Mouse (Mus musculus): ENCODE measurements around the gene Etv6.
"Not testable (repeated sequence)": the region's sequence is repeated elsewhere in the genome, so short reads cannot be mapped to it uniquely, and the experiment has no call there.

The Etv6 gene

DNA sequence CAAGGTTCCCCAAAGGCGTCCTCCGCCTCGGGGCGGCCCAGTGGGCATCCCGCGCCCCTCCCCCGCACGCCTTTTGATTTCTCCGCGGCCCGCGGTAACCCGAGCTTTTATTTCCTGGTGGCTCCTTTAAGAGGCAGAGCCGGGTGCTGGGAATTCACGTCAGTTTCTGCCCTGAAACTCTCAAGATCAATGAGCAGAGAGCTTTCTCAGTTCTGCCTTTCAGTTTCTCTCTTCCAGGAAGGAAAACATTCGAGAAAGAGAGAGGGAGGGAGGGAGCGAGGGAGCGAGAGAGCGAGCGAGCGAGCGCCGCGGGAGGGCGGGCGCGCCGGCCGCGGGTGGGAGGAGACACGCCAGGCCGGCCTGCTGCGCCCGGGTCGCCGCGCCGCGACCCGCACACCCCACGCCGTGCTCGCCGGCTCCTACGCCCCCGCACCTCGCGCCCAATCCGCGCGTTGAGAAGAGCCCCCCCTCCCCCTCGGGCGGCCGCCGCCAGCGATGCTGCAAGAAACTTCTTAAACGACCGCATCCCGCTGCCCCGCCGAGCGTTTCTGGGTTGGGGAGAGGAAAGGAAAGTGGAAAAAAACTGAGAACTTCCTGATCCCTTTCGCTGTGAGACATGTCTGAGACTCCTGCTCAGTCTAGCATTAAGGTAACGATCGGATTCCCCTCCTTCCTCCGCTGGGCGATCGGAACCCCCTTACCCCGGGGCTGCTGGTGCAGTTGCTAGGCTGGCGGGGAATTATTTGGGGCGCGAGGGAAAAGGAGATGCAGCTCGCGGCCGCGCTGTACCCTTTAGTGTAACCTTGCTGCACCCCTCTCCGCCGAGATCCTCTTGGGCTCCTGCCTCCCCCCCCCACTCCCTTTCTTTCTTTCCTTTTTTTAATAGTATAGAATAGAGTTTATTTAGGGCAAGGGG lies at the start of gene Etv6:
Gene Etv6, plus strand, starts transcription at position 211 of the 916 bp plus-strand sequence.
- peak; percentile 82 to 88 for DNase-seq (ENCODE audit: low spot score in 2 of 2)

DNA sequence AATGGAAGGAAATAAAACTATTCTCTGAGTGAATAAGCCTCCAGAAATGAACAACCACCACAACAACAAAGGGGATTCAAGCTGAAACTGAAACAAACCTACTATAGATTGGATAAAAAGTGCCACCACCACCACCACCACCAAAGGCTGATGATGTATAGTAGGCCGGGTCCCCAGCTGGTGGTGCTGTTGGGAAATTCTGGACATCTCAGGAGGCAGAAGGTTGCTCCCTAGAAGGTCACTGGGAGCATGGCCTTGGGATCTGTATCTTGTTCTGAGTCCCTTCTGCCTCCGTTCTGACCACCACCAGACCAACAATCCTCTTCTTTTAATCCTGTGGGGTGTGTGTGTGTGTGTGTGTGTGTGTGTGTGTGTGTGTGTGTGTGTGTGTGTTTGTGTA lies 49.3 kb upstream of the Etv6 start:
- no peak for DNase-seq (ENCODE audit: low spot score in 2 of 2)

DNA sequence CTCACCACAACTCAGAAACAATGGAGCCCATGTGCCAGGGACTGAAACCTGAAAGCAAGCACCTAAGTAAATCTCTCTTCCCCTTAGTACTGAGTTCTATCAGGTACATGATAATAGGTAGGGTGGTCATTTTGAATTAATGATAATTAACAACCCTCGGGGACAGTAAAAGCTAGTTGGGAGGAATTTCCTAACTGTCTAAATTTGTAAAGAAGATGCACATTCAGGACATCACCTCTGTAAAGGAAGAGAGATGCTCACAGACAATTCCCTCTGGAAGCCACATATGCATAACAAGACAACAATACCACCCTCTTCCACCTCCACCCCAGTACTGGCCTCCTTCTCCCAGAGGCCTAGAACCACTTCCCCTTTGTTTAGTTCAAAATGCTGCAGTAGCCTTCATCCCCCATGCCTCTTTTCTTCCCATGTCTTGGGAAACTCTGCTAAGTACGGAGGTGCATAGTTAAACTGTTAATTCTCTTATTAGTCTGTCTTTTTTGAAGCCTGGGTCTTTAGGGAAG lies 48.4 kb upstream of the Etv6 start:
- DNase-seq (ENCODE audit: low spot score in 2 of 2), result no peak

DNA sequence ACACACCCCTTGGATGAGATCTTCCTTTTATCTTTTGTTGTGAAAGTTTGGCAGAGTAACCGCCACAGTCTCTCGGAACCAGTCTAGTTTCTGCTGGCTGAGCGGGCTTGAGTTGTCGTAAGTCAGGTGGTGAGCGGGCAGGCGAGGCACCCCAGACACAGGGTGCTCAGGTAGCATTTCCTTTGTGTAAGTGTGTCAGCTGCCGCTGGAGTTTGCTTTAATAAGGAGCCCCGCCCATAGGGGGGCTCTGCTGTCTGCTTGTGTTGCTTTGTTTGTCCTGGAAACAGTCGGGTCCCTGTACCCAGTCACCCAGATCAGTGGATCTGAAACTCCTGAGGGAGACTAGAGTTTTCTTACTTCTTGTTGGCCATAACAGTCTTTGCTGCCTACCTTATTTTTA lies 47.5 kb upstream of the Etv6 start:
- no peak for DNase-seq (ENCODE audit: low spot score in 2 of 2)

DNA sequence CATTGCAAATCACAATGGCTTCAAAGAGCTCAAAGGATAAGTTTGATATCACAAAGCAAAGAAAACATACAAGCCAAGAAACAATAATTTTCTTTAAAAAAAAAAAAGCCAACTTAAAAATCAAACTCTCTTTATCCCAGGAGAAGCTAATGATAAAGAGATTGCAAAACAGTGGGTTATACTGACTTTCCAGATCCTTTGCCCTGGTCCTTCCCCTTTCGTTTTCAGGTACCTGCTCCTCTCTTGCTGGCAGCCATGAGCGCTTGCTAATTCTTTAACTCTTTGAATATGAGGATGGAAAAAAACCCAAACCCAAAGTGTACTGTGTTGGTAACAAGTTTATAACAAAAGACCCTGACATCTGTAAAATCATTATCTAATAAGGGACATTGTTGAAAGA lies 38.0 kb upstream of the Etv6 start:
- DNase-seq (ENCODE audit: low spot score in 2 of 2), result no peak

DNA sequence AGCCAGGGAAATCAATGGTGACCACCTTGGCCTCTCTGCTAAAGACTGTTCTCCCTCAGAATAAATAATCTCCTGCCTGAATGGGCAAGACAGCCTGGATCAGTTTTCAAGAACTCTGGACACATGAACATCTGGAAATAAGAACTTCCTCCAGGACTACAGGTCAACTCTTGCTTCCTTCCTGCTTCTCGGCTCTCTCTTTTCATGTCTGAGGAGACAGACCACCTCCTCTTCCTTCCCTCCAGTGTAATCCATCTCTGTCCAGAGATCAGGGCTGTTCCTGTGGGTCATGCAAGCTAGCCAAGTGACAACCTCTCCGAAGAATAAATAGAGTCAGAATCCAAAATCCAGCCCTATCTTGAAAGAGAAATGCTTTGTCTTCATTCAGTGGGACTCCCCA lies 37.6 kb upstream of the Etv6 start:
- DNase-seq (ENCODE audit: low spot score in 2 of 2), result no peak

DNA sequence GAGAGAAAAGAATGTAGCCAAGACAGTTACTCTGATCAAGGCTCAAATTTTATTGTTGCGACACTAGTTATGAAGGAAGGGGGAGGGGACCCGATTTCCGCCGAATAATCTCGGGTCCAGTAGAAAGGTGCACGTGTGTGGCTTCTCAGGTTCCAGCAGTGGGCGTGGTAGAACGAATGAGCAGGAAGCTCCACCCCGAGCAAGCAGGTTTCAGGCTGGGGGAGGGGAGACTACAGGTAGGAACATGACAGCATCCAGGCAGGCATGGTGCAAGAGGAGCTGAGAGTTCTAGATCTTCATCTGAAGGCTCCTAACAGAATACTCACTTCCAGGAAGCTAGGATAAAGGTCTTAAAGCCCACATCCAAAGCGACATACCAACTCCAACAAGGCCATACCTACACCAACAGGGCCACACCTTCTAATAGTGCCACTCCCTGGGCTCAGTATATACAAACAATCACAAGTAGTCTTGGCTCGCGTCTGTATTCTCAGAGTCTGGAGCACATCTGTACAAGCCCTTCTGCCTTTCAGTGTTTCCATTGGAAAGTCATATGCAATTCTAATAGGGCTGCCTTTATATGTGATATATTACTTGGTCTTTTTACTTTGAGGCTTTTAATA lies 20.9 kb upstream of the Etv6 start:
- not testable (repeated sequence) for DNase-seq (ENCODE audit: low spot score in 2 of 2)

DNA sequence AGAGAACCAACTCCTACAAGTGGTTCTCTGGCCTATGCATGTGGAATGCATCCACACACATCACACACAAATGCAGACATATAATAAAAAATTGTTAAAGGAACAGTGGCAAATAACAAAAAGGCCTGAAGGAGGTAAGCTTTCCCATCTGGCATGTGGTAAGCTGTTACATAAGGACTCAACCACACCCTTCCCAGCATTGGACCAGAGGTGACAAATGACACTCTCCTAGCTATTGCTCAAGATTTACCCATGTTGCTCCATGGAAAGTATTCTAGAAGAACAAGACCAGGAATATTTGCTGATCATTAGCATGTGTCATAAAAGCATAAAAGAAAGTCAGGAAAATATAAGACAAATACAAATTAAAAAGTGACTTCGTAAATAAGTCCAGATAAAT lies 16.7 kb upstream of the Etv6 start:
- DNase-seq (ENCODE audit: low spot score in 2 of 2), result no peak

DNA sequence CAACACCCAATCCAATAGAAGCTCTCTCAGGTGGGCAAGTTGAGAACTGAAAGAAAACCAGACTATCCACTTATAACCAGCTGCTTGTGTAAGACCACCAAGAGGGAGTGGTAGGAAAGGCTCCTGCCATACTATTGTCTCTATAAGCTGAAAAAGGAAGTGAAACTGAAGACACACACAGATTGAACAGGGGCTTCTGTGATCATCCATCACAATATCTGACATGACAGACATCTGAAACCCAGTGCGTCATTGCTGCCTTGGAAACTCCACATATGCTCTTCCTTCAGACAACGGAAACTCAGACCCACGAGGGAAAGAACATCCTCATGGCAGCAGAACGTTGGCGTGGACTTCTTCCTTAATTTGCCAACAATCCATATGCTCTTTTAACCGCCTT lies 14.7 kb upstream of the Etv6 start:
- DNase-seq (ENCODE audit: low spot score in 2 of 2), result no peak

DNA sequence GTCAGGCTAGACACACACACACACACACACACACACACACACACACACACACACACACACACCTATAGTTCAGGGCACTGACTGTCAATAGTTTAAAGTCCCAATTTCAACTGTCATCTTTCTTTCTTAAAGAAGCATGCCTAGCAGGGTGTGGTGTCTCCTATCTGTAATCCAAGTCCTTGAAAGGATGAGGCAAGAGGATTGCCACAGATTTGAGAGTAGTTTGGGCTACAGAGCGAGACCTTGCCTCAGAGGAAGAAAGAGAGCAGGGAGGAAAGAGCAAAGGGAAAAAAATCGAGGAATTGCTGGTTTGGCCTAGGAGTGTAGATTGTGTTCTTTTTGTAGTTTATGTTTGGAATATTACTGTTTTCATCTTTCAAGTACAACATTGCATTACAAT lies 9.2 kb upstream of the Etv6 start:
- DNase-seq (ENCODE audit: low spot score in 2 of 2), result no peak

DNA sequence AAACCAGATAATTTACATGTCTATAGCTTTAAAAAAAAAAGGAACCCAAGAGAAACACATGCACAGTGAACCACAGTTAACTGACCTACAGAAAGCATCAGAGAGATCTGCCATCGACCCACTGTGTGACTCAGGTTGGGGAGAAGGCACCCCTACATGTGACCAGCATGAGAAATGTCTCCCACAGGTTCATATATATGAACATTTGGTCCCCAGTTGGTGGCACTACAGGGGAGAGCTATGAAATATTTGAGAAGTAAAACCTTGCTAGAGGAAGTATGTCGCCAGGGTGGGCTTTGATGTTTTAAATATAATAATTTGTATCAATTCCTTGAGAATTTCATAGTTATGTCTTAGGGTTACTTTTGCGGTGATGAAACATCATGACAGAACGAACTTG lies 8.5 kb upstream of the Etv6 start:
- no peak for DNase-seq (ENCODE audit: low spot score in 2 of 2)

DNA sequence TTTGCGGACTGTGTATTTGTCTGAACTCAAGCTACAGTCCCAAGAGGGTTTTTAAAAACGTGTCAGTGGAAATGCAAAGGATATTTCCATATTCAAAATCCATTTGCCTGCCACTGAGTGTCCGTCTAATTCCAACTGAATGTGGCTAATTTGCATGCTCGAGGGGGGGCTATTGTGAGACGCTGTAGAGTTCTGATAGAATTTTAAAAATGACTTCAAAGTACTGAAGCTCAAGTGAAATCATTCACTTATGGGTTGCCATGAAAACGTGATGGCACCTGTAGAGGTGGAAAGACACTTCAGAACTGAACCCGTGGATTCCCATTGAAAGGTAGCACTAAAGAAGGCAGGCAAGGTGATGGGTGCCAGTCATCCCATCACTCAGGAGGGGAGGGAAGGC lies 3.0 kb upstream of the Etv6 start:
- DNase-seq (ENCODE audit: low spot score in 2 of 2), result no peak

DNA sequence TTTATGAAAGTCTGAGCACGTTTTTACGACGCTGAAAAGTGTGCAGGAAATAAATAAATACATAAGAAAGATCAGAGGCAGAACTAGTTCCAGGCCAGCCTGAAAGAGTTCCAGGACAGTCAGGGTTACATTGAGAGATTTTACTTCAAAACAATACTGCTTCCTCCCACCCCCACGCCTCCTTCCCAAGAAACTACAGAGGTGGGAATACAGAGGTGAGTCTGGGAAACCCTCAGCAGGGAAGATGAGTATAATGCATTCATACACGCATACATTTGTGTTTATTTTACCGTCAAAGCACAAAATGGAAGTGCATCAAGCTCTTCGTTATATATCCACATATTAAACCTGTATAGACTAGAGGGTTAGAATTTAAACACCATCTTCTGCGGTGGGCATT lies 1.1 kb upstream of the Etv6 start:
- peak in 1 of 2 experiments; percentile 45 for DNase-seq (ENCODE audit: low spot score in 2 of 2)

DNA sequence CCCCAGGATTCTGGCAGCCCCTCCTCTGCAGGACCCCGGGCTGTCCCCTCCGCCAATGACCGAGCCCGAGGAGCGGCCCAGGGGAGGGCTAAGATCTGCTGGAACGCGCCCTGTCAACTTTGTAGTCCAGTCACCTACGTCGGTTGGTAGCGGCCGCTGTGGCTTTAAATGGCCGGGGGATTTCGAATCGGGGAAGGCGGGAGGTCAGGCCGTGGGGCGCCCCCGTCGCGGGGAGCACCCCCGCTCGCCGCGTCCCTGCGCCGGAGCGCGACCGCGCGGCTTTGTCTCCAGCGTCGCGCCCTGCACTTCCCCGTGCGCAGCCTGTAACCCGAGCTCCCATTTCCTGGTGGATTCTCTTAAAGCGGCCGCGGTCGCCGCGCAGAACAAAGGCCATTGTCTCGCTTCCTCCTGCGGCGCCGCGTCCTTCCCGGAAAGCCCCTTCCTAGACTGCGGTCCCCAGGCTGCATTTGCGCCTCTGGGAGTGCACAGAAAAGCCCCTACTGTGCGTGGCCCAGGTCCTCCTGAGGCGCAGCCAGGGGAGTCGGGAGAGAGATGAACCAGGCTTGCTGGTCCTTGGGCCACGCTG lies 503 bp upstream of the Etv6 start:
- peak; percentile 90 to 91 for DNase-seq (ENCODE audit: low spot score in 2 of 2)

DNA sequence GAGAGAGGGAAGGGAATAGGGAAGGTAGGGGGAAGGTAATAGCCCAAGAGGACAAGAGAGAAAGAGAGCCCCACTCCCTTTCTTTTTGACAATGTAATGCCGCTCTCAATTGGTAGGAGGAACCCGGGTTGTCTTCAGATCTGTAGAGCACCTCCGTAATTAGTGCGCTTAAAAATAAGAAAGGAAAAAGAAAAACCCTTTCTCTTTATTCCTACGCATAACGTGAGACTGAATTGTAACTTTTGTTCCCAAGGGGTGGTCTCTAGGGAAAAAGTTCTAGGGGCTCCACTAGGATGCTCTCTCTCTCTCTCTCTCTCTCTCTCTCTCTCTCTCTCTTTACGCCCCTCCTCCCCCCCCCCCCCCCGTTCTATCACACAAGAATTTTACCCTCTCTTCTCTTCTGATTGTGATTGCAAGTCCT lies 1.0 kb downstream of the Etv6 start:
- DNase-seq (ENCODE audit: low spot score in 2 of 2), result no peak

DNA sequence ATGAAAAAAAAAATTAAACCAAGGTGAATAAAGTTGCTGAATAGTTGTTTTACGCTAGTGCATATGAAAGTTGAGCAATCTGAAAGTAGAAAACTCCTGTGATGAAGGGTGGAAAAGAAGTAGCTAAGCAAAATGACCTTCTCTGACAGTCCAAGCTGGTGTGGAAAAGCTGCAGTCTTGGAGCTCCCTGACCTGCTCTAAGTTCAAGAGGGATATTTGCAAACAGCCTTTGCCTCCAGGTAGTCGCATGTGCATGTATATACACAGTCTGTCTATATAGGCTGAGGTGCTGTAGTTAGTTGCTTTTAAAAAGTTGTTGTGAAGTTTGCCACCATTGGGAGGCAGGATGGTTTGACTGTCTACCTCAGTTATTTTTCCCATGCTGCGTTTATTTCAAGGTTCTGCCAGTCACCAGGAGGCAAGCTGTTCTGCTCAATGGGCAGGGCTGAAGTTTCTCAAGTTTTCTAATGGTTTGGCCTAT lies 1.5 kb downstream of the Etv6 start:
- no peak for DNase-seq (ENCODE audit: low spot score in 2 of 2)

DNA sequence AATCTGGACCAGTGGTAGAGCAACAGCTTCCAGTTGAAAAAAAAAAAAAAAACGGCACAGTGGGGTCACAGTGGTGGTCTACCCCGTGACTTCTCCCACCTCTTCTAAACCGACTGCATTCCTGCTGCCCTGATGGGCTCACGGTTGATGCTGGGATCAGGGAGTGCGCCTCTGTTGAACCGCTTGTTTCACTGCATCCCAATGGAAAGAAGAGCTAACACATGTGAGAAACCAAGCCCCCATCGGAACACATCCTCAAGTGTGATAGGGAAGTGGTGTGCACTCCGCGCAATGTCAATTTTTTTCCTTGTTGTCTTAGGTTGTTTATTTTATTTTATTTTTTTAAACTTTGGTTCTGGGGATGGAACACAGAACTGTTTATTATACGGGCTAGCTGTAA lies 2.5 kb downstream of the Etv6 start:
- no peak for DNase-seq (ENCODE audit: low spot score in 2 of 2)

DNA sequence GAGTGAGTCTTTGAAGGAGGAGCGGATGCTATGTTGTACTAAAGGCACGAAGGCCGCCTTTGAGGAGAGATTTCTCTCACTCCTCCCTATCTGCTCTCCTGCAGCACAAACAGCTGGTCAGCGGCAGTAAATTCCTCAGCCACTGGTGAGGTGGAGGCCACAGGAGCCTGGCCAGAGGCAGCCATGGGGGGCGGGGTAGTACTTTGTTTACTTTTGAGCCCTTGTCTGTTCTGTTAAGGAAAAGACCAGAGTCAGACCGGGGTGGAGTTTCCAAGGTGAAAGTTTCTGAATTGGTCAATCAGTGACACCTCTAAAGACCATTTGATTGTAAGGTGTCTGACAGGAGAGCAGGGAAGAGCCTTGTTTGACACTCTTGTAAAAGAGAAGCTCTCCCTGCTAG lies 3.4 kb downstream of the Etv6 start:
- no peak for DNase-seq (ENCODE audit: low spot score in 2 of 2)

DNA sequence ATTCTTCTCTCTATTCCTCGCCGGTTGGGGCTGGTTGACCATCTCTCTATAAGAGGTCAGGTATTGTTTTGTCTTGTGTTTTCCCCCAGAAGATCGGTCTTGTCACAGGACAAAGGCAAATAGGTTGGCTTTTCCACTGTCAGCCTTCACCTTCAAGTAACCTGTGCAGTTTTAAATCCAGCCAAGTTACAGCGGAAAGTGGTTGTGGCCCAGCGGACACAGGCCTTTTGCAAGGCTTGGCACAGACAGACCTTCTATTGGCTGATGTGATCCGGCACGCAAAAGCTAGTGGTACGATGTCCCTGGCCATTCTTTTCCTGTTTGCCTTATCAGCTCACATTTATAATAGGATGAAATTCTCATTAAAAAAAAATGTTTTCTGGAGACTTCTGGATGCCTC lies 3.9 kb downstream of the Etv6 start:
- DNase-seq (ENCODE audit: low spot score in 2 of 2), result no peak

DNA sequence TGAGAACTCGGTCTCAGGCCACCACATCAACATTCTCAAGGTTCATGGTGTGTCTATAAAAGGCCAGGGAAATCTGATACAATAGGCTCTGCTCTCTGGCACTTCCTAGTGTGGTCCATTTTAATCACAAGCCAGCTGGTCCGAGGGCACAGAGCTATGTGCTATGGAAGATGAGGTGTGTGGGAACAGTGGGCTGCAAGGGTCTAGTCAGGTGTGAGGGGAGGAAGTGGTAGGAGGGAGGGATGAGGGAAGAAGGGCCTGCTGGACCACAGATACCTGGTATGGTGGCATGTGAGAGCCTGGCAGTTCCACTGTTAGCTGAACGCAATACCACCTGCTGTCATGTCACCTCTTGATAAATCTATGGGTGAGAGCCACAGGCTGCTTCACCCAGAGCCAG lies 4.8 kb downstream of the Etv6 start:
- no peak for DNase-seq (ENCODE audit: low spot score in 2 of 2)

DNA sequence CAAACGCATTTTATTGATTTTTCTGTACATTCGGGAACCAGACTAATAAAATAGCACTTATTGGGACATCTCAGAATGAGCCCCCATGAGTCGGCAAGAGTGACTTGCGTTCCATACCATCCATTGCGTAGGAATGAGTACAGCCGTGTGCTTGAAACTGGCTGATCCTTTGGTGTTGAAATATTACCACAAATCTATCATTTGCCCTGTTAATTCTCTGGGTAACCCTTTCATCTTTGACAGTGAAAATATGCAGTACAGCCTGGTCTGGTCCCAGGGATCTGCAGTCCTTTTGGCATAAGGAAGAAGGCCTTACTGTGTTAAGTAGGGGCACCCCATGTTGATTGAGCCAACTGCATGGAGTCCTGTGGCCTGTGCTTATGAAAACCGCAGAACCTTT lies 5.8 kb downstream of the Etv6 start:
- DNase-seq (ENCODE audit: low spot score in 2 of 2), result no peak

DNA sequence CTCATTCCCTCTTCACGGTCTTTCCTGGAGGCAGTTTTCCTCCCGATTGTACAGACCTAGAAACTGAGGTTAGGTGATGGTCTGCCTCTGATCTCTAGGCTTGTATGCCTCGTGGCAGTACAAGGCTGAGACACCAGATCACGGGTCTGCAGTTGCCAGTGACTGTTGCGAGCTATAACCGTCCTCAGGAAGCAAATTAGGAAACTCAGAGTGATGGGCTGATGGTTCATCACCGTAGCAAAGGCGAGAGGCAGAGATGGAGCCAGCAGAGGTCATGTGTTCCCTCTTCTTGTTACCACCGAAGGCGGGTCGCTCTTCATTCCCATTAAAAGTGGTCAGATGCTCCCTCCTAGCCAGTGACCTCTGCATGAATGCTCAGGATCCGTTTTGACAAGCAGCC lies 6.4 kb downstream of the Etv6 start:
- no peak for DNase-seq (ENCODE audit: low spot score in 2 of 2)

DNA sequence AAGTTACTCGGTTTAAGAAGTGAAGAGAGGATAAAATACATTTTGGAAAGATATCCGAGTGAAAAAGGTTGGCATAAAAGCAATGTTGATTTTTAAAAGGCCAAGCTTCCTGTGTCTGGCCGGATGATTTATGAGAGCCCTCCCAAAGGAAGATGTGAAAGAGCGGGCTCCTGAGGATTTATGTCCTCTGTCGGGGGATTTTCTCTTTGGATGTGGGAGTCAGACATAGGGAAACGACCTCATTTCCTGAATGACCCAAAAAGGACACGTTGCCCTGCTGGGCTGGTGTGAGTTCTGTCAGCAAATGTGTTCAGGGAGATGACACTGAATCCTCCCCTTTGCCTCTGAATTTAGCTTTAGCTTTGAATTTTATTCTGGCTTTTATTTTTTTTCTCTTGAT lies 8.0 kb downstream of the Etv6 start:
- DNase-seq (ENCODE audit: low spot score in 2 of 2), result peak in 1 of 2 experiments; percentile 14

All from right cerebral cortex, postnatal 10 days (tissue).